Mouse (Mus musculus) splenic B cell, adult 2 months (primary cell): ENCODE measurements around the gene Agbl4.

ENCODE experiments used
- DNase-seq: peaks from one replicate; pipeline ENCODE4 v3.0.0-alpha.2; 2011; ENCODE audit warnings: low read depth, low spot score
- H3K27me3 ChIP-seq: 2 replicates; pipeline ENCODE4 v1.6.1; 2012; ENCODE audit warnings: mild to moderate bottlenecking, low read length, moderate library complexity, mixed read lengths; ENCODE audit not compliant: control insufficient read depth, poor library complexity, insufficient read depth, severe bottlenecking
- H3K36me3 ChIP-seq: 2 replicates; pipeline ENCODE4 v1.6.1; 2012; ENCODE audit warnings: mild to moderate bottlenecking, low read length, moderate library complexity, mixed read lengths; ENCODE audit not compliant: control insufficient read depth, poor library complexity, insufficient read depth, severe bottlenecking

Agbl4 gene

DNA sequence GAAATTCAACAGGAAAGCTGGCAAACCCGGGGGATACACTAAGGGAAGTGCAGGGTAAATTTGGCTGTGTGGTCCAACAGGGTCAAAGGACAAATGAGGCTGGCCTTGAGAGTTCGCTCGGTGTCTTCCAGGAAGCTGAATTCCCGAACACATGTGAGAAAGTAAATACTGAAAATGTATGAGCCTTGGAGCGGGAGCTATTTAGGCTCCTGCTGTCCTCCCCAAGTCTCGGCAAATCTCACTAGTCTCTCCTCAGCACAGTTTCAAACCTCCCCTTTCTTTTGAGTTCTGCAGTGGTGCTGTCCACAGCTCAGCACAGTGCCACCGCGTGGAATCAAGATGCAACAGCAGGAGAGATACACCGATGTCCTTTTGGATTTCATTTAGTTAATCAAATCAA lies 1289.5 kb downstream of the Agbl4 start:
- DNase-seq, result peak; percentile 66
- Histone ChIP-seq H3K36me3 (no peaks in the 10 kb centered on the region), H3K27me3 (no peaks in the 10 kb centered on the region)

DNA sequence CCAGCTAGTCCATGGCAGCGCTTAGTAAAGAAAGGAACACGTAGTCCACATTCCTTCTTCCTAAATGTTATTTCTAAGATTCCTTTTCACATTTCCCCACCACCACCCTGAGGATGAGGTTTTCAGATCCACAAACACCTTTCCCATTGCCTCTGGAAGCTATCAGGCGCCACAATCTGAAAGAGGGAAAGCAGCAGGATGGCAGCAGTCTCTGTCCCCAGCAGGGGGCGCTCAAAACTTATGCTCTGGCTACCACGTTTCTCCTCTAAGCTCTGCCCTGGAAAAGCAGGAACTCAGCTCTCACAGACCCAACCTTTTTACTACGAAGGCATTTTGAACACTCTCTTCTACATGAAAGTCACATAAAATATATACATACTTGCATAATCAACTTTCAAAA lies 1290.2 kb downstream of the Agbl4 start:
- Histone ChIP-seq H3K27me3 (no peaks in the 10 kb centered on the region), H3K36me3 (no peaks in the 10 kb centered on the region)
- peak; percentile 79 for DNase-seq

DNA sequence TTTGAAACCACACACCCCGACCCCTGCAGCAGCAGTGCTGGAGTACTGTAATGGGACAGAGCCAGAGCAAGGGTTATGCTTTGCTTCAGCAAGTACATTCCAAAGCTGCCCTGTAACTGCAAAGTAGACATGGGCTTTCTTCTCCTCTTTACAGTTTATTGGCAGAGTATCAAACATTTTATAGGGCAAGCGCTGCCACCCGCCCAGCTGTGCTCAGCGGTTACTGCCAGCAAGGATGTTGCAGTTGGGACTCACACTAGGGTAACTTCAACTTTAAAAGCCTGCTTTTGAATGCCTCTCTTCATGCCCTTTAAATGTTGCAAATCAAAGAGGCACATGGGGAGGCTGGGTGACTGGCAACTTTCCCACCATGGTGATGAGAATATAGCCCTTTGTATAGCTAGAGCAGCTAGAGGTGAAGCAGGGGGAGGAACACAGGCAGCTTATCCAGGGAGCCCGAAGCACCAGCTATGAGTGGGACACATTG lies 1293.6 kb downstream of the Agbl4 start:
- no peak for DNase-seq
- no peaks in the 10 kb centered on the region for H3K36me3 ChIP-seq
- H3K27me3 ChIP-seq, result no peaks in the 10 kb centered on the region

DNA sequence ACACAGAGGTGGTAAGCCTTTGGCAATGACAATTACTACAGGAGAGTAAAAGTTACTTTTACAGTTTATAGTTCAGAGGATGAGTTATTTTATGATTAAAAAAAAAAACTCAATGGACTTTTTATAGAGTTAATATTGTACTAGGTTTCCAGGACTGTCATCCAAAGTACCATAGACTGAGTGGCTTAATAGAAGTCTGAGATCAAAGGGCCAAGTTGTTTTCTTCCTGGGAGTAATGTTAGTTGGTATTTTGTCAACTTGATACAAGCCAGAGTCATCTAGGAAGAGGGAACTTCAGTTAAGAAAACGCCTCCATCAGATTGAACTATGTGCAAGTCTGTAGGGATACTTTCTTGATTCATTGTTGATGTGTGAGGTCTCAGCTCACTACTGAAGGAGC lies 1303.9 kb downstream of the Agbl4 start:
- Histone ChIP-seq H3K27me3 (no peaks in the 10 kb centered on the region), H3K36me3 (no peaks in the 10 kb centered on the region)
- no peak for DNase-seq

DNA sequence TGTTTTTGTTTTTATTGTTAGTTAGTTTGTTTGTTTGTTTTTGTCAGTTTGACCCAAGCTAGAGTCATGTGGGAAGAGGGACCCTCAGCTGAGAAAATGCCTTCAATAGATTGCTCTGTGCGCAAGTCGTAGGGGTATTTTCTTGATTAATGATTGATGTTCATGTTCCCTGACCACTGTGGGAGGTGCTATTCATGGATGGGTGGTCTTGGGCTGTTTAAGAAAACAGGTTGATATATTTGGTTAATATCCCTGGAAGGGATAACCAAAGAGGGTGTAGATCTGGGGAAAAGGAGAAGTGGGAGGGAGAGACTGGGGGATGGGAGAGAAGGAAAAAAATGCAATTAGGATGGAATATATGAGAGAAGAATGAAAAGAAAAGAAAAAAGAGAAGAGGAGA lies 1306.7 kb downstream of the Agbl4 start:
- no peaks in the 10 kb centered on the region for H3K27me3 ChIP-seq
- no peaks in the 10 kb centered on the region for H3K36me3 ChIP-seq
- no peak for DNase-seq

DNA sequence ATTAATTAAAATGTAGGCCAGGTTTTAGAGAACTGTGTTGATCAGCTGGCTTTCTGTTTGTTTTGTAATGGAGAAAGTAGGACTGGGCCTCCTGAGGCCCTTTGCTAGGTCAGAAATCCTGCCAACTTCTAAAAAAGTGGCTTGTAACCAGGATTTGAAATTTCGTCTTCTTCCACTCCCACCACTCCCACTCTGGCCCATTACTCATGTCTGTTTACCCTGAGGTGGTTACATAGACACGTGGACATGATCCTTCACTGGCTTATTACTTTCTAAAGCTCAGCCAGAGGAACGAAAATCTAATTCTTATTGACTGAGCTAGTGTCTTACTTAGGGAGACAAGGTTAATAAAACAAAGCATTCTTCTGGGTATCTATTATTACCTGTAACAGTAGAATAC lies 1307.5 kb downstream of the Agbl4 start:
- H3K27me3 ChIP-seq, result no peaks in the 10 kb centered on the region
- H3K36me3 ChIP-seq, result no peaks in the 10 kb centered on the region
- DNase-seq, result no peak
